Mouse (Mus musculus): ENCODE measurements at regions not wholly inside any gene's neighbourhood (a gene's known extent, or its start where the extent isn't known, plus 50 kb on each side); places are given as distances from the start of the nearest gene placed in this dataset.

DNA sequence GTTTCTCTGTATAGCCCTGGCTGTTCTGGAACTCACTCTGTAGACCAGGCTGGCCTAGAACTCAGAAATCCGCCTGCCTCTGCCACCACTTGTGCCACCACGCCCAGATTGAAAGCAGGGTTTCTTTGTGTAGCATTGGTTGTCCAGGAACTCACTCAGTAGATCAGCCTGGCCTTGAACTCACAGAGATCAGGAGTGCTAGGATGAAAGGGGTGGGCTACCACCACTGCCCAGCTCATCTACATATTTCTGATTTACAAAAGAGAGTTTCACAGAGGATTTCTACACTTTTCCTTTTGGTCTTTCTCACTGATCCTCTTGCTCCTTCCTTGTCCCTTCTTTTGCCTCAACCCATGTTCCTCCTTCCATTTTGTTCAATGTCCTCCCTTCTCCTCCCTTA is 53.1 kb upstream of the Lbx1 start:
- DNase-seq, result no peak

DNA sequence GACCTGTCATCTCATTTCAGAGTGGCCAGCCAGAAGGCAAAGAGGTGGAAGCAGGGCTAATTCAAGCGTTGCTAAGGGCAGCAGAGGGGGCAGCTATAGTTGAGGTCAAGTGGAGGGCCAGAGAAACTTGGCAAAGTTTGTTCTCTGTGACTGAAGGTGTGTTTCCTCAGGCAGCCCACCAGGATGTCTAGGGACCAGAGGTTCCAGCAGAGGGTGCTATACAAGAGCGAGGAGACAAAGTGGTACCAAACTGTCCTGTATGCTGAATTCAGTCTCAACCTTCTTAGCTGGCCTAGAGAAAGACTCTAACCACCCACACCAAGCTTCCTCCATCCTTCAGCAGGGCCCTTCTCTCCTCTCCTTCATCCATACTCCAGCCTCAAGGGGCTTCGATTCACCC is 62.2 kb upstream of the Lbx1 start:
- DNase-seq, result no peak

DNA sequence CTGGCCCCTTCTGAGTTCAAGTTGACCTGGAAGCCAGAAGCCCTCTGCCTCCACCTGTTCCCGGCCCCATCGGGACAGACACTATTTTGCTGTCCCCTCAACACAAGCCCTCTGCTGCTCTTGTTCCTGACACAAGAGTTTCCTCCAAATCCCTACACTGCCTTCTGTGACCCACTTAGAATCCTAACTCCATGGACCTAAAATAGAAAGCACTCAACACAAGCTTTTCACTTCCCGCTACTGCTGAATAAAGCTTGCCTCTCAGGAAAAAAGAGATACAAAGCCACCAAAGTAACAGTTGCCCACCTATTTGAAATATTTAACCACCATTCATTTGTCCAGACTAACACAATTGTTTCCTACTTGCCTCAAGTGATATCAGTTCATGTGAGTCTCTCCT is 63.7 kb upstream of the Lbx1 start:
- no peak for DNase-seq

DNA sequence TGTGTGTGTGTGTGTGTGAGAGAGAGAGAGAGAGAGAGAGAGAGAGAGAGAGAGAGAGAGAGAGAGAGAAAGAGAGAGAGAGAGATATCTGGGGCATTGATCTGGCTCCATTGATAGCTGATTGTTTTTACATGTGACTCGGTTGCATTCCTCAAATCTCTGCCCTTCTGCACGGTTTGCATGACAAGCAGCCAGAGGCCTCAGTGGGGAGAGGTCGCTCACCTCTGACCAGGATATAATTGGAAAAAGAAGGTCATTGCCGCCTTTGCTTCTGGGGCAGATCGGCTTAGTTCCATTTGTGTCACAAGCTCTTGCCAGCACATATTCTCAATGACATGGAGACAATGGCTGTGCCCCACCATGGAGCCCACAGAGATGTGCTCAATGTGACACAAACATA is 63.8 kb upstream of the Btrc start:
- no peak for DNase-seq

DNA sequence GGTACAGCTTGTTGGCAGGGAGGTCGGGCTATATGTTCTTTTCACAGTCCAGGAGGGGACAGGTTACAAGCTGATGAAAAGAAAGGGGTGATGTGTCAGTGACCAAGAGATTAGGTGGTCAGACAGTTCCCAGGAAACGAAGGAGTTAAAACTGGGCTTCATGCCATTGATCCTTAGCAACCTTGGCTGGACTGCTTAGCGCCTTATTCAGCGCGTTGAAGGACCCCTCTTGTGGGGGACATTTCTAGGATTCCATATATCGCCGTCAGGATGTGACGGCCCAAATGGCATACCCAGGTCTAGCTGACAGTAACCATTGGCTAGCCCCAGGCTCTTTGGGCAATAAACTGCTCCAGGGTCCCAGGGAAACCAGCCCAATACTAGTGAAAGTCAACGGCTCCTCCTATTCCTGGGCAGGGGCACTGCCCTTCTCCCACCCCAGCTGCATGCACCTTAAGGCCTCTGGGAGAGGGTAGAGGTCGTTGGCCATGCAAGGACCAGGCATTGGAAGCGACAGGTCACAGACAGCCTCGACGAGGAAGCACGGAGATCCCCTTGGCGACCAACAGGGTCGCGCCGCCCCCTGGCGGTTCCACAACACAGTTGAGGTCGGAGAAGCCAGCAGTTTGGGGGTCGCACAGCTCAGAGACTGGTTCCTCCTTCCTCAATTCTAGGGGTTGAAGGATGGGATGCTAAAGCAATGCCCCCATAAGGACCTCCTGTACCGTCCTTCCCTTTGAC is 62.7 kb upstream of the Btrc start:
- no peak for DNase-seq

DNA sequence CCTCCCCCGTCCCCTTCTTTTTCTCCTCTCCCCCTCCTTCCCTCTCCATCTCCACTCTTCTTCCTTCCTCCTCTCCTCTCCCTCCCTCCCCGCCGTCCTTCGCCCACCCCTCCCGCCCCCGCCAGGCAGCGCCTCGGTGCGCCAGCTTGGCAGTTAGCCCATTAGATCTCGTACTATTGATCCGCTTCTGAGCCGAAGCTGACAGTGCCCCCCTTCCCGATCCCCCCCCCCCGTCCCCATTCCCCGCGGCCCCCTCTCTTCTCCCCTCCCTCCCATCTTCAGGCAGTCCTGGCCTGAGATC is 62.2 kb upstream of the Btrc start:
- DNase-seq, result no peak

DNA sequence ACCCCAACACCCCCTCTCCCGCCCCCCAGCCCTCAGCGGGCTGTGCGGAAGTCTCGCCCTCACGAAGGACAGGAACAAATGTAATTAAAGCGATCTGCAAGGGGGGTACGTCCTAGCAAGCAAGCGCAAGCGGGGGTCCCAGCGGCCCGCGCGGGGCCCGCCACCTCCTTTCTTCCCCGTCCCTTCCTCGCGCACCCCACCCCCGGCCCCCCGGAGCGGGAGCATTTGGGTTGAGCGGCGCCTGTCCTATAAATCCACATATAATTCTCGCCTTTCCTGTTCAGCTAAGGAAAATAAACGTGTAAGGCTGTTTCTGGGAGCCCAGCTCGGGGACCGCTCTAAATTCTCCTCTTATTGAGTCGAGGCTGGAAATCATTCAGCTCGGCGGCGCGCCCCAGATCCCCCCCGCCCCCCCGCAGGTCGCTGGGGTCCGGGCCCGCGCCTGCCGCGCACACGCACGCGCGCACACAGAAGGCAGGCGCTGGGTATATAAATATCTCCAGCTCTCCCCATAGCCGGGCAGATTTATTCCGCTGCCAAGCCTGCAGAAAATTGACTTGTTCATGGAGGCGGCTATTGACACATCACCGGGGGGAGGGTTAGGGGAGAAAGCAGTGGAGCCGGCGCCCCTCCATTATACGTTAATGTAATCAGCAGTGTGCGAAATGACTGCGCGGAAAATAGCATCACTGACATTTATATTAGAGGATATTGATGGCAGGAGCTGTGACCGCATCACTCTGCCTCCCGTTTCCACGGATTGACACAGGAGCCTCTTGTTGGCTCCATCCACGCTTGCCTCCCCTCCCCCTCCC is 61.6 kb upstream of the Btrc start:
- DNase-seq, result no peak

DNA sequence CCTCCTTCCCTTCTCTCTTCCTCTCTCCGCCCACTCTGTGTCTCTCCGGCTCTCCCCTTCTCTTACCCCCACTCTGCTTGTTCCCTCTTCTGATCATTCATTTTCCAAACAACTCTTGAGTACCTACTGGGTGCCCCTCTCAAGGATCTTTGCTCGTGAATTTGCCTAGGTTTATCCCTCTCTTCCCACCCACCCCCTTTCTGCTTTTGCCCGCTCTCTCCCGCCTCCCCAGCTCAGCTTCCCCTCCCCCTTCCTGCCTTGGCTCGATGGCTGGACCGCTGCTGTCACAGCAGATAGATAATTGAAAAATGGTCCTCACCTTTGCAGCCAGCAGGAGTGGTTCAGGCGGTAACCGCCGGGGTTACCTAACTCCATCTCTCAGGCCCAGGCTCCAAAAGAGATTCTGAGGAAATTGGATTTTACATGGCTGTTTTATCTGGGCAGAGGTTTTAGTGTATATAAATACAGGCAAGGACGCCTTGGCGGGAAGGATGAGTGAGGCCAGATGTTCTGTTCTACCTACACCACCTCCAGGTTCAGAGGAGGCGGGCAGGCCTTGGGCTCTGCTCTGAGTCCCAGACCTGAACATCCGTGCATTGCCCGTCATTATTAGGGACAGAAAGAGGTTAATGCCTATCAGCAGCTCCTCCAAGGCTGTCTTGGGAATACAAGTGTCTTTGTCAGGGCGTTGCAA is 60.8 kb upstream of the Btrc start:
- no peak for DNase-seq

DNA sequence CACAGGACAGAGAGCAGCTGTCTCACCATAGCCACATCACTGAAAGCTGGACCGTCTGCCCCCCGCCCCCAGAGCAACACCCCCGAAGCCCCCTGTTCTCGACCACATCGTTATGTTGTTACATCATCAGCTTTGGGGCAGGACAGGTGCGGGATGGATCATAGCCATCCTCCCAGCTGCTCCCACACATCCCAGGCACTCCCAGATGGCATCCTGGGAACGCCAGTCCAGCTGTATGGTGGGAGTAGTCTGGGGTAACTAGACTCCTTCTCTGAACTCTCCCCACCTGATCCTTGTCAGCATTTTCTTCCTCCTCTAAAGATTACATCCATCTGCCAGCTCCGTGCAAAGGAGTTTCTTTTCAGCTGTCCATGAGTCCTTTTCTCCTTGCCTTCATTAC is 59.0 kb upstream of the Btrc start:
- no peak for DNase-seq

DNA sequence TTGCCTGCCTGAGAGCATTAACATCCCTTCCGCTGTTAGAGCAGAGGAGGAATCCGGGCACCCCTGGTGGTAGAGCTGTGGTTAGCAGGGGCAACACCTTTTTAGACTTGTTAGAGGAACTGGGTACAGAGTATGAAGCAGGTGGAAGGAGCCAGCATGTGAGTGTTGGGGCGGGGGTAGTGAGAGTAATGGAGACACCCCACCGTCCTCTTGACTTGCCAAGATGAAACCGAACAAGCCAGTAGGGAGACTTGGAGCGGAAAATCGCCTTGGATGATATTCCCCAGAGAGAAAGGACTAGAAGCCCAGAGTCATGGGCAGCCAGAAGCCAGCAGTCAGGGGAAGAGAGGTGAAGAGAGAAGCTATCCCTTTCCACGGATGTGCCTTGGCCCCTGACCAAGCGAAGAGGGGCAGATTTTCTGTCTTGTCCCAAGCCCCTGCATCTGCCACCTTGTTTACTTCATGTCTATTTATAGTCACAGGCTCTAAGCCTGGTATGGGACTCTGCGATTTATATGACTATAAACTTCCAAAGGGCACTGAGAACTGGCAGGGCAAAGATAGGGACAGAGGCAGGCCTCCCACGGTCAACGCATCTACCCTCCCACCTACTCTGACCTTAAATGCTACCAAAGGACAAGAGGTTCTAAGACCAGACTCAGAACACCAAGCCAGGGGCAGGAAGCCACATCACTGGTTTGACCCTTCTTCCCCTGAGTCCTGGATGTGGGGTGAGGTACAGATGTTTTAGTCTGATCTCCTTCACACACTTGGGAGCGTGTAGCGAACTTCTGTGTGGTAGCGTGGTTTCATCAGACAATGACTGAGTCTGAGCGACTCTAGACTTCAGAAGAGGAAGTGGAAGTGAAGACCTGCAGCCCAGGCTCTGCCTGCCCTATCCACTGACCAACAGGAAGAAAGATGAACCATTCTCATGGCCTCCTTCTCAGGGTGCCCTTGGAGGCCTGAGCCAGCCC is 55.9 kb upstream of the Btrc start:
- DNase-seq, result no peak

DNA sequence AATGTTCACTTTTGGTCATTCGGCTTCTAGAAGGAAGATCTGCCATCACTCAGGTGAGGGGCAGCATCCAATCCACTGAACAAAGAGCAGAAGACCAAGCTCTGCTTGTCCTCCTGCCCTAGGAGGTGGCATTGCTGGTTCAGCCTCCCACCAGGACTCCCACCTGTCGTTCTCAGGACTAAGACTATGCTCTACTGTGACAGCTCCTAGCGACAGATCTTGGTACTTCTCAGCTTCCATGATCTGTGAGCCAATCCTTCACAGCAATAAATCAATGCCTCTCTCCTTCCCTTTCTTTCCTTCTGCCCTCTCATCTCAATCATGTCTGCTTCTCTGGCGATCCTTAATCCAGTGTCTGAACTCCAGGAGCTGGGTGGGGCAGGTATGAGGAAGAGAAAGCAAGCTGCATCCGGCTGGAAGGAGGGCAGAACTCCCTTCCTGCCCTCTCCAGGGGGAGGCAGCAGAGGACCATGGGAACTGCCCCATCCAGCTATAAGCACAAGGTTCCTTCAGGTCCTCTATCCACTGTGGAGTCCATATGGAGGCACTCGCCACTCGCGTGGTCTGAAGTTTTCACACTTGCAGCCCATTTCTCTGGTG is 54.8 kb upstream of the Btrc start:
- peak; percentile 43 for DNase-seq

DNA sequence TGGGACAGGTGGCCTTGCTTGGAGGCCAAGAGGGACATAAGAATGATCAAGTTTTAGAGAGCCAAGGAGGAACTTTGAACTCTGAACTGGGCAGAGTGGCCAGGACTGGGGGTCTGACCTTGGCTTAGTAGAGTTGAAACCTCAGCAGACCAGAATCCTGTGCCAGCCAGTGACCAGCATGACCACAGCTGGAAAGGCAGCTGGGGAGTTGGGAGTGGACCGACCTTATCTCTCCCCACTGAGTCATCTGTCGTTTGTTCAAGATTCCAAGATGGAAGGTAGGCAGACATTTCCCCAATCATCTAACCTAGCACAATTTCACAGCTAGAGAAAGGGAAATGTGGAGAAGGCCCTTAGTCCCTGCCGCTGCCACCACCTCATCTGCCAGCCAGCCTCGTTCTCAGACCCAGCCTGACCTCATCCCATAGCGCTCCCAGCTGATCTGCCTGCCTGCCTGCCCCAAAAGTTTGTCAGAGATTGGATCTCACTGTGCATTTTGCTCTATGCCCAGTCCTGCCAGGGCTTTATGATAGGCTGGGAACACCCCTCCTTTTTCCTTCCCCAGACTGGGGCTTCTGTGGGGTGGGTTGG is 53.1 kb upstream of the Btrc start:
- no peak for DNase-seq

DNA sequence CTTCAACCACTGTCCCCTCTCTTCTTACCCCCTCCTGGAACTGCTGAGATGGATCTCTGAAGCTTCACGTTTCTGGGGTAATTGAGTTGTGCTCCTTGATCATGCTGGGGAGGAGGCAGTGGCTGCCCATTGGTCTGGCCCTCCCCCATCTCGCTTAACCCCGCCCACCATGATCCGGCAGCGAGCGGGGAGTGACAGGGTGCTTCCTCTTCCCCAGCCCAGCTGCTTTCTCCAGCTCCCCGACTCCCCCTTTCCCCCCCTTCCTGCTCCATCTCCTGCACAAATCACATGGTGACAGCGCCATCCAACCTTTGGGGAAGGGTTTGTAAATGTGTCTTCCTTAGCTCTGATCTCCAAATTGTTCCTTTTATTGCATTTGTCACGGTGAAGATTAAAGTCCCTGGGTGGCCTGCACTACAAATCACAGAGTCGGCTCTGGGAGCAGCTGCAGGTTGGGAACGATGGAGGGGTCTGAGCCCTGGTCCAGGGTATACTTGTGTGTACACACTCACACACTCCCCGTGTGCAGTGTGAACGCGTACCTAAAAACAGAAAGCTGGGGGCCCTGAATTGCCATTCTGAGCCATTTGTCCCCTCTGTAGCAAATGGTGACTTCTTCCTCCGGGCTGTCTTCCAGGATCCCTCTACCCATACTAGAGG is 52.5 kb upstream of the Btrc start:
- peak; percentile 51 for DNase-seq

DNA sequence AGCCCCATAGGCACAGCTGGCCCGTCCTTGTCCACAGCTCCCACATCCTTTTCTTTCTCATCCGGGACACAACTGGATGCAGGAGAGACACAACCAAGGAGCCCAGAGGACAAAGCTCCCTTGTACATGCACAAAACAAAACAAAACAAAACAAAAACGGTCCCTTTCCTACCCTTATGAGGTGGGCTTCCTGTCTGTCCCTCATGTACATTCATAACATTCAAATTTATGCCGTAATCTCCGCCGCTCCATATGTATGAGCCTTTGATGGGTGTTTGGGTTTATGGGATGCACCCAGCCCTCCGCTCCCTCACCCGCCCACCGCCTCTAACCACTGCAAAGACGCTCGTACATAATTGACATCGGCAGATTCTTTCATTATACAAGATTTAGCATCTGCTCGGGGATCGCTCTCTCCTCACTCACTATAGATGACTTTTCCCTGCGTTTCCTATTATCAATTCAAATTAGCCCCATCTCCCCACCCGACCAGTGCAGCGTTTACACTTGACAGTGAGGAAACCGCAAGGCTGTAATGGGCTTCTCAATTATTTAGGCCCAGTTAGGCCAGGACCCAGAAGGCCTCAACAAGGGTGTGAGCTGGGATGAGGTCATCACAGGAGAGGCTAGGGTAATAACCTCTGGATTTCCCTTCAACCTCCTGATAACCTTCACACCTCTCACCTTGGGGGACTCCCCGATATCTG is 51.5 kb upstream of the Btrc start:
- no peak for DNase-seq

DNA sequence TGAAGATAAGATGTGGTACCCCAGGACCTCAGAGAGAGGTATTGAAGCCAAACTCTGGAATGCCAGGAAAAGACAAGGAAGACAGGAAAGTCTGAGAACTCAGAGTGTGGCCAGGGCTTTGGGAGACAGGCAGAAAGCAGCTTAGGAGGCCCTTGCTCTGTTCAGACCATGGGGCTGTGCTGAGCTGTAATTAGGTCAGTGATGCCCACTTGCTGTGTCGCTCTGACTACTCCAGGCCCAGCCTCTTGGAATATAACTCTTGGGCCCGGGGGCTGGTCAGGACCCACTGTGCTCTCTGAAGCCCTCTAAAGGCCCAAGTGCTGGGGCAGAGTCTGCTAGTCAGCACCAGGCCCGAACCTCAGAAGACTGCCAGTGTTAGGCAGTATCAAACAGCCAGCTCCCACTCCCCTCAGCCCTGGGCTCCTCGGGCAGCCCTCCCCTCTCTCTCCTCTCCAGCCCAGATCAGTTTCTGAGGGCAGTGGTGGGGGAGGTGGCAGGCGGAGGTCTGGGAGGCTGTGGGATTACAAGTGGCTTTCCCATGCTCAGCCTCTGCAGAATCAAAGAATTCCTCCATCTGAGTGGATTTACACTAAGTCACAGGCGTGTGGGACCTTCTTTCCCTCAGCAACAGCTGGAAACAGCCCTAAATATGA is 50.7 kb upstream of the Btrc start:
- no peak for DNase-seq

All from kidney, adult 18-20 months (tissue).